Mouse (Mus musculus) layer of hippocampus, postnatal 25 days (tissue): ENCODE results near the gene Vmn1r235. TPM values are rescaled to one million over a fixed set of nuclear protein-coding genes. Genes with fewer than 3 reads are reported as not detected.
"Not testable (repeated sequence)": the region's sequence is repeated elsewhere in the genome, so short reads cannot be mapped to it uniquely, and the experiment has no call there.

Source experiments
- DNase-seq, 2 experiments: peaks; one replicate each; pipeline ENCODE4 v3.0.0; 2022; ENCODE audit warnings: mixed read lengths in 2 of 2, low spot score in 1 of 2; ENCODE audit errors: extremely low spot score in 1 of 2
- microRNA-seq, 2 experiments: library from miRNA; unstranded; fragments of <30 nt; microRNA quantifications; one replicate each; pipeline ENCODE4 v1.2.0; 2021
- total RNA-seq, 2 experiments: library from RNA; stranded (reverse); gene quantifications; 2 replicates each; pipeline ENCODE4 v1.2.3; 2021

Gene Vmn1r235
- total RNA-seq: not detected

DNA sequence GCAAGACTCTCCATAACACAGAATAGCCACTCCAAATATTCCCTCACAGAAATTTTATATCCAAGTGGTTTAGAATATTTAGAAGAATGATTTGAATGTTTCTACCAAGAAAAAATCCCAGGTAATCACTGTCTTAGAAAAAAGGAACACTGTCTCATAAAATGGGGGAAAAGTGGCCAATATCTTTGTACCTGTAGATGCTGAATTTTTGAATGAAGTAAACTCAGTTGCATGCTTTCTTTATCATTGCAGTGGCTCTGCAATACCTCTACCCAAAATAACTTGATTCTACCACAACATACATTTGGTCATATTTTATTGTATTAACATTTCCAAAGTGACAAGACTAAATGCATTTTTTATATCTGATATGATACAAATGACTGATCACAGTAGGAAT is at the start of gene Vmn1r235:
TSS of gene Vmn1r235 (plus strand) at position 301 of the 400 bp plus-strand sequence.
- no peak for DNase-seq

DNA sequence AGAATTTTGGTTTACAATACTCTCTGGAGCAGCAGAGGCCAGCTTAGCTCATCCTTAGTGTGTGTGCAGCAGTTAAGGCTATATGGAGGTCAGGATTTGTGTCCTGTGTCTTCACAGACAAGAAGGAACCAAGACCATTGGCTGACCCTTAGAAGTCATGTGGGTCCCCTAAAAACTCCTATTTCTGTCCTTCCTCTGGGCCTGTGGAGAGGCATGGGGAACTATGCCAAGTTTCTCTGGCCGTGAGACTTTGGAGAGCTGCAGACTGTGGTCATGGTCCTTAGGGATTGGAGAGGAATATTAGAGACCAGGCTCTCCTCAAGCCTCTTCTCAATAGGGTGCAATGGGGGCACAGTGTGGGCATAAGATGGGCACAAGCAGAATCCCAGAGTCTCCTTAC is 45.1 kb upstream of the Vmn1r235 start:
- not testable (repeated sequence) for DNase-seq

DNA sequence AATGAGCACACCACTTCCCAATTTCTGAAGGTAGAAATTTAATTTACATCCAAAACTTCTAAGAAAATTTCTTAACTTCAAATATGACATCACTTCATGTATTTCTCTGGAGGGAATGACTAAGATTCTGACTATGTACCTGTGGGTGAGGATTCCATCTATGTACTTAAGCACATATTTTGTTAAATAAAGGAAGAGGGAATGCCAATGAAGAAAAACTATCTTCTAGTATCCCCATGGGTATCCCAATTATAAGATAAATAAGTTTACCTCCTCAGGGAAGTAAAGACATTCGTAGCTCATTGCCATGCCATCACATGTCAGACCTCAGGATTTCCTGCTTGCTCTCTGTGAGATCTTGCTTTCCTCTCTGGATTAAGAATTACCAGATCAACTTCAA is 30.4 kb upstream of the Vmn1r235 start, which contains the start of gene Vmn1r234:
TSS of gene Vmn1r234 (plus strand) at position 301 of the 400 bp plus-strand sequence.
- DNase-seq: no peak

DNA sequence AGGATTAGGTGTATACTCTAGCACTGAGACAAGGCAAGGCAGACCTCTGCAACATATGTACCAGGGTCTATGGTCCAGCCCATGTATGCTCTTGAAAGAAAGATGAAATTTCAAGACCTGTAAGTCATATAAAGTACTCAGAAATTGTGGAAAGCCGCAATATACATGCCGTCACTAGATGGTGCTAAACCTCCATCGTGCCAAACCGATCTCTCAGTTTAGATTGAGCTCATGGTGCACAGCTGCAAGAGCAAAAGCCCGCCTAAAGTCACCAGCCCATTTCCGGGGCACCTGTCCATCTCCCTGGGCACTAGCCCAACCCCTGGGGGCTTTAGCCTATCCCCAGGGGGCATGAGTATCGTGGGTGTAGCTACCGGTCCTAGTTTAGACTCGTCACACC is 24.6 kb upstream of the Vmn1r235 start:
- peak; percentile 28 to 67 for DNase-seq

DNA sequence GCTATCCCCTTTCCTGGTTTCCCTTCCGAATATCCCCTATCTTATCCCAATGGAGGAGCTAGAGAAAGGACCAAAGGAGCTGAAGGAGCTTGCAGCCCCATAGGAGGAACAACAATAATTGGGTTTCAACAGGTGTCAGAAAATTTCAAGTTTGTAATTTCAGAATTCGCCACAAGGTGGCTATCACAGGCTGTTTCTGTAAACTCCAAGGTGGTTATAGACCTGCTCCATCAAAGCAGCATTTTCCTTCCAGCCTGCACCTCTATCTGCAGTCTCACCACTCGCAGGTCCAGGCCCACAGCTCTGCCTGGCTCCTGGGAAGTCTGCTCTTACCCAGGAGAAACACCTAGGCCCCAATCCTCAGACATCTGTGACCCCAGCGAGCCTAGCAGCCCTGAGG is 15.9 kb downstream of the Vmn1r235 start:
- DNase-seq: peak; percentile 11 to 44

DNA sequence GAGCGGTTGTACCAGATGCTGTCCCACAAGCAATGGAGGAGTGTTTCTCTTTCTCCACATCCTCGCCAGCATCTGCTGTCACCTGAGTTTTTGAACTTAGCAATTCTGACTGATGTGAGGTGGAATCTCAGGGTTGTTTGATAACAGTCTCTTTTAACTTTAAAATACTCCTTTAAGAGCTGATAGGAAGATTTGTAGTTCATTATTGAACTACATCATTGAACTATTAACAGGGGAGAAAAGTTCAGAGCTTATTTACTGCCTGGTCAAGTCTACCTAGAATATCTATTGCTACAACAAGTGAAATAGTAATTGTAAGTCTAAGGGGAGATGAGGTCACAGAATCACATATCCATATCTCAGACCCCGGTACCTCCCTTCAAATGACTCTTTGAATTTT is 26.4 kb downstream of the Vmn1r235 start, which contains the start of gene Vmn1r236:
TSS of gene Vmn1r236 (plus strand) at position 301 of the 400 bp plus-strand sequence.
- DNase-seq: no peak

DNA sequence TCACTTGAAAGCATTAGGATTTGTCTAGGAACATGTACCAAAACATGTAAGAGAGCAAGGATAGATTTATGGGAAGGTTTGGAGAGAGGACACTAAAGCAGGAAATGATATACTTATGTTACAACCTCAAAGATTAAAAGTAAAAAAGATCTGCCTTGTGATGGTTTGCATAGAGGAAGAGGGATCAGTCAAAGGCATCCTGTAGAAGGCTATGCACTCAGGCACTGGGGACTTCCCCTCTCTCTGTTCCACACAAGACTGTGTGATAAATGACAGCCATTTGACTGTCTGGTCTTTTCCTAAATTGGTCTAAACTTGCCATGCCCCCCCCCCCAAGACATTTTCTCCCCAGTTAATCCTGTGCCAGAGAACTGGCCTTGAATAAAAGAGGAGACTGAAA is 28.2 kb downstream of the Vmn1r235 start:
- DNase-seq: no peak

DNA sequence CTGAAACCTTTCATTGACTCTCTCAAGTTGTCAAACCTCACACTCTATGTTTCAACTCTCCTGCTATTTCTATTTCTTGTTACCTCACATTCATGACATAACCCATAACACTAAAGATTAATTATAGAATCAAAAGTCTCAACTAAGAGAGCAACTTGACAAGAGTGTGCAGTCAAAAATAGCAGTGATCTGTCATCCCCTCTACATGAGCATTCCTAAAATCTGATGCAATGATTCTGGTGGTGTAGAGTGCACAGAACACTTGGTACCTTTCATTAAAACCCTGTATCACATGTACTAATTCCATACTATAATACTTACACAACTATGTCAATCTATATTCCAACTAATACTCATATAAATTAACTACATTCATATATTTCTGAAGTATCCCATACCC is 33.5 kb downstream of the Vmn1r235 start:
- DNase-seq: no peak

DNA sequence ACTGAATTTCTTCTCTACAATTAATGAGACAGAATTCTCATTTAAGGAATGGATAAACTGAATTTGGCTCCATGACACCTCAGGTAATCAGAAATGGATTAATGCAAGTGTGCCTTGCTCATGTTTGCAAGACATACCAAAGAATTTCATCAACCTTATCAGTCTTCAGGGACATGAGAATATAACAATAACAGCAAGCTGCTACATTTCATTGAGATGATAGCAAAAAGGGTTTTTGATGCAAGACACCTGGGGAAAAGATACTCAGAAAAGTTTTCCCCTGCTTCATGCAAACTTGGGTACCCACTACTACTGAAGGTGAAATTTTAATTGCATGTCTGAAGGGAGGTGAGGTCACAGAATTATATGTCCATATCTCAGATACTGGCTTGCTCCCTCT is 55.4 kb downstream of the Vmn1r235 start, which contains the start of gene Vmn1r237:
TSS of gene Vmn1r237 (plus strand) at position 301 of the 400 bp plus-strand sequence.
- DNase-seq: no peak

Small RNAs within 50 kb of the gene (microRNA-seq; reads per million reads assigned to microRNA genes)
- gene Gm26384: 0 reads per million in 2 experiments

Other genes with a start within 250 kb of the Vmn1r235 start
- 10 to 100 TPM; 19.5 to 24.1 TPM for gene Zfp160, start 247.5 kb upstream of the Vmn1r235 start, total RNA-seq
- gene Vmn1r234, start 30.3 kb upstream of the Vmn1r235 start, total RNA-seq: not detected
- not detected for gene Vmn1r236, start 26.5 kb downstream of the Vmn1r235 start, total RNA-seq
- gene Vmn1r237, start 55.5 kb downstream of the Vmn1r235 start, total RNA-seq: not detected
- gene Zfp677, start 127.3 kb downstream of the Vmn1r235 start, total RNA-seq: 1 to 10 TPM; 1.4 to 1.6 TPM
- under 1 TPM; 0.62 to 0.77 TPM for gene Zfp54, start 166.8 kb downstream of the Vmn1r235 start, total RNA-seq
- 1 to 10 TPM; 3.5 to 3.9 TPM for gene Zfp51, start 194.0 kb downstream of the Vmn1r235 start, total RNA-seq
- 1 to 10 TPM; 4.2 TPM for gene Zfp53, start 232.6 kb downstream of the Vmn1r235 start, total RNA-seq